16 mouse cellular contexts compared by ENCODE assay signal in the genomic region with DNA sequence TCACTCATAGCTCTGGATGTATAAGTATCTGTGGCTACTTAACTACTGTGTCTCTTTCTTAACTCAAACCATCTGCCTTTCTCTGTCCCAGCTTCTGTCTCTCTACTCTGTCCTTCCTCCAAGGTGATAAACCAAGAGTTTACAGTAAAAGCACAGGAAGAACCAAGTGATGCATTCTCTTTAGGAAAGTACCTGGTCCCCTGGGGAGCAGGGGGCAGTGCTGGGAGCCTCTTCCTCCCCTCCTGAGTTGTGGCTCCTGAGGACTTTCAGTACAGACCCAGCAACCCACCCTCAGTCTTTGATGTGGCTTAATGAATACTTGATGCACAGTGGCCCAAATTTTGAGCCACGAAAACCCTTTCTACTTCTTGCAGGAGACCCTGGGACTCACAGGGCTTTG.
A peak's percentile ranks its signal among the peaks of the same experiment; 100 is the strongest.
DNase-seq lines count a peak whose midpoint lies in the region; TF ChIP-seq lines count a peak whose summit lies in the region.
"Had no signal": no experiment of that assay in that cellular context is flagged by ENCODE, and none has a peak within 500 bp of the region (broad histone marks: within the 10 kb centered on the region; RNA-seq: fewer than 3 reads in every experiment).

No protein-coding gene starts in this region.

- H3K27ac ChIP-seq in CH12.LX (ENCODE audit: insufficient read depth, low read depth): peak overlapping the region; percentile 90

- dilution Hi-C loops in CH12.LX (cut with MboI; ENCODE audit: extremely low pct_ligation_motif_present, extremely low pct_unique_long_range_greater_than_20kb, low sequenced_read_pairs): no loop called here

- H3K79me2 ChIP-seq in CH12.LX (replicated peaks; ENCODE audit: control insufficient read depth, extremely low read depth, insufficient read depth, poor library complexity, severe bottlenecking): peaks cover 45% of the 10 kb centered on the region

- no peak for TF ChIP-seq CTCF in CH12.LX (conservative IDR thresholded peaks at IDR 0.05 in 1 of 2, IDR thresholded peaks at IDR 0.05 in 1 of 2; ENCODE audit: low read depth in 2 of 2, low read length in 2 of 2)

- peak; percentile 46 for TF ChIP-seq POLR2A in CH12.LX (IDR thresholded peaks at IDR 0.05; ENCODE audit: low read depth, low read length)

- no peaks in the 10 kb centered on the region for H3K27me3 ChIP-seq in CH12.LX (replicated peaks)
- H3K27me3 ChIP-seq: Patski had no signal

- in situ Hi-C loops in CH12.LX (cut with MboI; ENCODE audit: low pct_ligation_motif_present, low pct_unique_long_range_greater_than_20kb, low sequenced_read_pairs): loop anchor here (5.0 to 25.0 kb wide), 2 partner anchors 66 to 516 kb away; partner anchors contain the start of genes Akna and Tnfsf8

- H3K9ac ChIP-seq in CH12.LX (ENCODE audit: insufficient read depth, low read depth): peak overlapping the region; percentile 97

- H3K9me3 ChIP-seq in CH12.LX (replicated peaks; ENCODE audit: low read length): no peaks in the 10 kb centered on the region

- no peak for TF ChIP-seq RAD21 in CH12.LX (IDR thresholded peaks at IDR 0.05; ENCODE audit: low read depth, low read length)

- H3K36me3 ChIP-seq in CH12.LX (replicated peaks in 1 of 2; ENCODE audit: control insufficient read depth in 1 of 2, insufficient read depth in 1 of 2, low read length in 1 of 2): peaks cover 5 to 17% of the 10 kb centered on the region in 2 experiments
- H3K36me3 ChIP-seq: G1E had no signal

- TF ChIP-seq EP300 in CH12.LX (IDR thresholded peaks at IDR 0.05; ENCODE audit: low read length): peak; percentile 89

- peak overlapping the region; percentile 68 to 84 (median 76) for H3K4me3 ChIP-seq in CH12.LX (replicated peaks in 1 of 3; ENCODE audit: low read depth in 2 of 3, low read length in 2 of 3, poor library complexity in 1 of 3)

- DNase-seq in CH12.LX (ENCODE audit: extremely low read depth): no peak
- no peak for DNase-seq in cerebellum, adult 9-10 months
- DNase-seq: adrenal gland, adult 2 months; adrenal gland, adult 8-10 months; adrenal gland, postnatal 10 days; adrenal gland, postnatal 14 days; adrenal gland, postnatal 25 days; adrenal gland, postnatal 36 days; B cell, adult 2 months; cerebellum, adult 11 months; cerebellum, adult 11-12 months; cerebellum, adult 18-20 months; cerebellum, adult 2 months; cerebellum, adult 8-10 months had no signal

- H3K4me1 ChIP-seq in CH12.LX (ENCODE audit: control insufficient read depth in 1 of 2, insufficient read depth in 2 of 2): peaks cover 15 to 38% of the 10 kb centered on the region in 2 experiments

- H3K4me2 ChIP-seq in CH12.LX (ENCODE audit: insufficient read depth, low read depth, poor library complexity, severe bottlenecking): peak overlapping the region; percentile 69; the same call in 1 of the 2 replicates

TF ChIP-seq in CH12.LX, 34 proteins besides CTCF, POLR2A, EP300 and RAD21:
- TF ChIP-seq MAFK (IDR thresholded peaks at IDR 0.05; ENCODE audit: insufficient replicate concordance, low read length) (0 out of 2 replicates have a peak, but pooled peaks have one; percentile 48), KAT2A (IDR thresholded peaks at IDR 0.05; ENCODE audit: insufficient replicate concordance, low read length) (0 out of 2 replicates have a peak, but pooled peaks have one; percentile 54), ZNF384 (IDR thresholded peaks at IDR 0.05; ENCODE audit: low read depth, low read length) (peak; percentile 2; the same call in 1 of the 2 replicates), PAX5 (IDR thresholded peaks at IDR 0.05; ENCODE audit: low read length) (no peak), UBTF (IDR thresholded peaks at IDR 0.05; ENCODE audit: low read depth, low read length) (no peak), ETS1 (conservative IDR thresholded peaks at IDR 0.05; ENCODE audit: low read depth, low read length) (peak; percentile 88), TBP (conservative IDR thresholded peaks at IDR 0.05; ENCODE audit: low read depth, low read length) (peak; percentile 37; the same call in 1 of the 2 replicates), MYC (IDR thresholded peaks at IDR 0.05; ENCODE audit: low read depth, low read length) (no peak), BHLHE40 (IDR thresholded peaks at IDR 0.05; ENCODE audit: low read depth, low read length) (peak; percentile 78), GABPA (IDR thresholded peaks at IDR 0.05; ENCODE audit: insufficient replicate concordance, low read depth, low read length) (no peak), MAX (IDR thresholded peaks at IDR 0.05; ENCODE audit: low read length) (peak; percentile 37; the same call in 1 of the 2 replicates), NRF1 (IDR thresholded peaks at IDR 0.05; ENCODE audit: low read depth, low read length) (no peak), ELF1 (IDR thresholded peaks at IDR 0.05; ENCODE audit: low read depth, low read length) (peak; percentile 59; the same call in 1 of the 2 replicates), MXI1 (IDR thresholded peaks at IDR 0.05; ENCODE audit: low read depth, low read length) (no peak), SIN3A (IDR thresholded peaks at IDR 0.05; ENCODE audit: low read length) (no peak; the same call in 1 of the 2 replicates), MAZ (IDR thresholded peaks at IDR 0.05; ENCODE audit: low read depth, low read length) (peak; percentile 96), TCF12 (IDR thresholded peaks at IDR 0.05; ENCODE audit: low read depth, low read length) (peak; percentile 91), MEF2A (IDR thresholded peaks at IDR 0.05; ENCODE audit: borderline replicate concordance, low read depth, low read length) (peak; percentile 92), NELFE (IDR thresholded peaks at IDR 0.05; ENCODE audit: low read depth, low read length) (no peak), IRF4 (IDR thresholded peaks at IDR 0.05; ENCODE audit: low read depth, low read length) (peak; percentile 93), SMC3 (IDR thresholded peaks at IDR 0.05; ENCODE audit: low read depth, low read length) (no peak), HCFC1 (IDR thresholded peaks at IDR 0.05; ENCODE audit: low read depth, low read length) (no peak), CHD2 (IDR thresholded peaks at IDR 0.05; ENCODE audit: low read length) (peak; percentile 65; the same call in 1 of the 2 replicates)
